Mouse (Mus musculus) embryo, embryonic 10.5 days (tissue): ENCODE measurements around the gene Dscaml1.
"Not testable (repeated sequence)": the region's sequence is repeated elsewhere in the genome, so short reads cannot be mapped to it uniquely, and the experiment has no call there.

Source experiments
- DNase-seq: peaks from one replicate; pipeline ENCODE4 v3.0.0-alpha.2; 2015; ENCODE audit warnings: low spot score

Gene Dscaml1

DNA sequence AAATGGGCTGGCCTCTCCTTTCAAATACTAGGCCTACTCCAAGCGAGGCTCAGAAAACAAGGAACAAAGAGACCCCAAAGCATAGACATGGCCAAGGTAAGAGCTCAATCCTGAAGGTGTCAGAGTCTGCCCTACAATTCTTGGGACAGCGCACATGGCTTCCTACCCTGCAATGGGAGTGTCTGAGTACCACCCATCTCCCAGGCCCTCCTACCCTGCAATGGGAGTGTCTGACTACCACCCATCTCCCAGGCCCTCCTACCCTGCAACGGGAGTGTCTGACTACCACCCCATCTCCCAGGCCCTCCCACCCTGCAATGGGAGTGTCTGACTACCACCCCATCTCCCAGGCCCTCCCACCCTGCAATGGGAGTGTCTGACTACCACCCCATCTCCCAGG lies 349.7 kb downstream of the Dscaml1 start:
- DNase-seq: not testable (repeated sequence)

DNA sequence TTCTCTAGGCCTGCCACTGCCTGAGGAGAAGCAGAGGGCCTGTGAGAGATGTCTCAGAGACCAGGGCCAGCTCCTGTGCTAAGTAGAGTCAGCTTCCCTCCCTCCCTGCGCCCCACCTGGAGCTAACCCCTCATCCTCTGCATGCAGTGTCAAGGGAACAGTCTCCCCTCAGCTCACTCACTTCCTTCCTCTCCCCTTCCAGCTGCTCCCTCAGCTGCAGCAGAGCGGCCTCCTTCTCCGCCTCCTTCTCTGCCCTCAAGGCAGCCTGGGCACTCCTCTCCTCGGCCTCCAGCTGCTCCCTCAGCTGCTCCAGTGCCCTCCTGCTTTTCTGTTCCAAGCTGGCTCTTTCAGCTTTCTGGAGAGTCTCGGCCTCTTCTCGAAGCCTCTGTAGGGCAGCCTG lies 352.8 kb downstream of the Dscaml1 start:
- DNase-seq: no peak

DNA sequence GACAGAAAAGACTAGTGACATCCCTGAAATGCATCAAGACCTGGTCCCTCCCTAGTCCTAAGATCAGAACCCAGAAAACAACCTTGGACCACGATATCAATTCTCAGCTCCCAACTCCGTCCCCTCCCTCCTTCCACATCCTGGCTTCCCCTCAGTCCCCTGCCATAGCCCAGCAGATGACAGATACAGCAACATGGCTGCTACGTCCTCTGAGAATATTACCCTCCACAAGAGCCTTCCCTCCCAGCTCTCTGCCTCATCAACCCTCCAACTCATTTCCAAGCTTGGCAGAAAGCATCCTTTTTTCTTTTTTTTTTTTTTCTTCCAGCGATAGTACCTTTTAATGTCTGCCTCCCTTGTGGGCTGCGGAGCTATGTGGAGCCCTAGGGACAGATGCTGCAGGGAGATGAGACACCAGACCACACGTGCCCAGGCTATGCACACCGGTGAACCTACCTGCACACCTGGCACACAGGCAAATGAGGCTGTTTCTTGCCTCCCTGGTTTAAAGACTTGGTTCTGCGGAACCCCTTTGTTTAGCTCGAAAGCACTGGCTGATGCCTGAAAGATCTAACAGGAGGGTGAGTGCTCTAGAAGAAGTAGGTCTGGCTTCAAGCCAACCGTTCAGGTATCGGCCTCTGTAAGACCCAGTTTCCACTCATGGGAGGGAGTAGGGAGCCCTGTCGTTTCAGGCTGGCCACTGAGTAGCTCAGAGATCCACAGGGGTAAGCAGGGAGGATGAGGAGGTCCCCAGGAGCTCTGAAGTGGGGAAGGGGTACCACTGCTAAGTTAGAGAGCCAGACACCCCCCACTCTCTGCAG lies 357.0 kb downstream of the Dscaml1 start:
- DNase-seq: no peak

DNA sequence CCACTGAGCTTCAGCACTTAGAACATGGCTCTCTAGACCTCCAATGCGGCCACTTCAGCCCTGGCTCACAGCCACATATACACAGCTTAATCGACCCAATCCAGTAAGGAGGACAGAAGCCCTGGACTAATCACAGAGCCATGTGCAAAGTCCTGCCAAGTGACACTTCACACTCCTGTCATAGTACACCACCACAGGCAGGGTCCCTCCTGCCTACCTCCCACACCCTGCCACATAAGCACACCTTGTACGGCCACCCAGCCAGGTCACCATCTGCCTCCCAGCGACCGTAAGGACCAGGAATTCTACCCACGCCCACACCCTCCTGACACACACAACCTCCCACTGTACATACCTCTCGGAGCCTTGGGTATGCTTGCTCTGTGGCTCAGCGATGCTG lies 360.6 kb downstream of the Dscaml1 start:
- no peak for DNase-seq

DNA sequence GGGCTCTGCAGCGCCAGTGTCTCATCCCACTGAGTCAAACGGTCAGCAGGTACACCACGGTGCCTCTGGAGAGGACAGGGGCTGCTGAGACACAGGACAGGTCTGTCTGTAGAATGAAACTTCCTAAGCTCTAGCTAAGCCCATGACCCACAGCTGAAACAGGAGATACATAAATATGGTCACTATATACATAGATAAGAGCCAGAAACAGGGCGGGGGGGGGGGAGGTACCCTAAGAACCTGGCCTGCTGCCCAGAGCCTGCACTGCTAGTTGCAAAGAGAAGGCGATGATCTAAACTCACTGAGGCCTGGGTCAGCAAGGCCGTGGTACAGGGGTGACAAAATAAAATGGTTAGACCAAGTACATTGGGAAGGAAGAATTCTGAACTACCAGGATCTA lies 361.1 kb downstream of the Dscaml1 start:
- no peak for DNase-seq

DNA sequence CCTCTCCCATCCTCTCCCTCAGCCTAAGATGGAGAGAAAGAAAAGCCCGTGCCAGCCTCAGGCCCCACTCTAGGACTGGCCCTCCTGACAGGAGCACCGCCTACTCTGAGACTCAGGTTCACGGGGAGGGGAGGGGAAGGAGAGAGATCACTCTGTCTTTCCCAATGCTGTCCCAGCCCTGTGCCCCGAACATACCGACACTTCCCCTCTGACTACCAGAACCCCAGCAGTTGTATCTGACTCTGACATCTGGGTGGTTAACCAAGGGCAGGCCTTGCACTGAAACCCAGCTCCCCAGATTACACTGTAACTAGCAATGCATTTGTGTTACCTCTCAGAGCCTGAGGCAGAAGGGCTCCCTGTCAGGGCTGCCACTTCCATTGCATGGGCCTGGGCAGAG lies 362.0 kb downstream of the Dscaml1 start:
- no peak for DNase-seq

DNA sequence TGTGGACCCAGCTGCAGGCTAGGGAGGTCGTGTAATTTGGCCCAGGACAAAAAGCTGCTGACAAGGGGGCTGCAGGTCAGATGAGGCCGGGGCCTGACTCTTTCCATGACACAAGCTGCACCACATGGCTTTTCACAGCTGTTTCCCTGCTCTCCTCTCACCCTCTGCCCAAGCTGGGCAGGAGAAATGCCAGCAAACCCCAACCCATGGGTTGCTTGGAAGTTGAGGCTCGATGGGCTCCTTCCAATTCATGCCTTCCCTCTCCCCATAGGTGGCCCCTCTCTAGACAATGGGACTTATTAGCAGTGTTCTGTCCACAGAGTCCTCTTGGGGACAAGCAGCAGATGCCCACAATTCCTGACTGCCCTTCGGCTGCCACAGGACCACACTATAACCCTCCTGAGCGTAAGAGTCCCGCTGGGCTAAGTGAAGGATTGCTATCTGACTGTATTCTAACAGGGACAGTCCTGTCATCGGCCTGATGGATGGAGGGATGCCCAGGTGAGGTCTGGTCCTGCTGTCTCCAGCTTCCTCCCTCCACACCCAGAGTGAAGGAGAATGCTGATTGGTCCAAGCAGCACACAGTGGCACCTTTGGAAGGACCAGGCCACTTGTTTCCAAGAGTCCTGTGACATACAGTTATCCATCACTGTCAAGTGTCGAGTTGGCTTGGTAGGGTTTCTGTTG lies 365.2 kb downstream of the Dscaml1 start:
- DNase-seq: no peak

DNA sequence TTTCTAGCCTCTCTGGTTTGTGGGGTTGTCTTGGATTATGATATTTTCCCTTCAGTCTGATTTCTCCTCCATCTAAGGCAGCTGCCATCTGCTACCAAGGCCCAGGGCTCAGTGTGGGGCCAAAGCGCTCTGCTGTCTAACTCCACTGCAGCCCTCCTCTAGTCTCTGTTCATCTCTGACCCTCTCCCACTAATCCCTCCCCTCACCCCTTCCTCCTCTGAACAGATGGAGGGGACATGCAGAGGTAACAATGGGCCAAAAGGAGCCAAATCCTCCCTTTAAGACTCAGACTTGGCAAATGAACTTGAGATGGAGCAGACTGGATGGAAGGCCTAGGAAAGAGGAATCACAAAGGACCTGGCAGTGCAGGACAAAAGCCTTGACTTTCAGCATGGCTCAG lies 365.8 kb downstream of the Dscaml1 start:
- DNase-seq: no peak

DNA sequence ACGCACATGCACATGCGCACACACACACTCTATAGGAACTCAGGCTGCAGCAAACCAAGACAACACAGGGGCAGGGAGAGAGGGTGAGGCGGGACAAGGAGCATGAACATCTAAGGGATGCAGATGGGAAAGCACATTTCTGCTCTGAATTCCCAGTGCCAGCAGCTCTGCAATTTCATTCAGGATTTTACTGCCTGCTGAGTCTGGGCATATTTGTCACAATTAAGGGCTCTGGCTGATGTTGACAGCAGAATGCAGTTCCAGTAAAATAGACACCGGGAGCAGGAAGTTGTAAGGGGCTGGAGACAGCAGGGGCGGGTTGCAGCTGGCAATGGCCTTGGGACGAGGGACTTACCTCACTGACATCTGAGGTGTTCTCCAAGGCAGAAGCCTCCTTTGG lies 367.3 kb downstream of the Dscaml1 start:
- DNase-seq: no peak

DNA sequence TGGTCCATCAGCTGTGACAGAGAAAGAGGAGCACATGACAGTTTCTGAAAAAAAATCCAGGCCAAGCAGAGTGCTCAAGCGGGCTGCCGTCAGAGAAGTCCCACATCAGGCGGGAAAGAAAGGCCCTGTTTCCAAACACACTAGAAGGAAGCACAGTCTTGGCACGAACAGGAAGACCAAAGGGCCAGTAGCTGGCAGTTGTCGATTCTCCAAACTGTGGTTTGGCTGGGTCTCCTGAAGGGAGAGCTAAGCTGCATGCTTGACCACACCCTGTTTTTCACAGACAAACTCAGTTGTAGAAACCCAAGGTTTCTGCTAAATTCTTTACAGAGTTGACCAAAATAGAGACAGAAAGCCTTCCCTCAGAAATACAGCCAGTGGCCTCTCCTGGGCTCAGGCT lies 369.3 kb downstream of the Dscaml1 start:
- DNase-seq: no peak

DNA sequence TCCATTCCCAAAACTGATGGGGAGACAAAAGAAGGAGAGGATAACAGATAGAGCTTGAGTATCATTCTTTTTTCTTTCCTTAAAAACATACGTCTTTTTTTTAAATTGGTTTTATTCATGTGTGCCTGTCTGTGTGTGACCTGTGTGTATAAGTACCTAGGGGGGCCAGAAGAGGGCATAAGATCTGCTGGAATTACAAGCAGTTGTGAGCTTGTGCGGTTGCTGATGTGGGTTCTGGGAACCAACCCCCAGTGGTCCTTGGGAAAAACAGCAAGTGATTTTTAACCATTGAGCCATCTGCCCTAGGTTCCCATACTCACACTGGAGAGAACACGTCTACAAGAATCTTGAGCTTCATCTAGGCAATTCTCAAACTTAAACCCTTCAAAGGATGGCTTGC lies 370.8 kb downstream of the Dscaml1 start:
- no peak for DNase-seq

DNA sequence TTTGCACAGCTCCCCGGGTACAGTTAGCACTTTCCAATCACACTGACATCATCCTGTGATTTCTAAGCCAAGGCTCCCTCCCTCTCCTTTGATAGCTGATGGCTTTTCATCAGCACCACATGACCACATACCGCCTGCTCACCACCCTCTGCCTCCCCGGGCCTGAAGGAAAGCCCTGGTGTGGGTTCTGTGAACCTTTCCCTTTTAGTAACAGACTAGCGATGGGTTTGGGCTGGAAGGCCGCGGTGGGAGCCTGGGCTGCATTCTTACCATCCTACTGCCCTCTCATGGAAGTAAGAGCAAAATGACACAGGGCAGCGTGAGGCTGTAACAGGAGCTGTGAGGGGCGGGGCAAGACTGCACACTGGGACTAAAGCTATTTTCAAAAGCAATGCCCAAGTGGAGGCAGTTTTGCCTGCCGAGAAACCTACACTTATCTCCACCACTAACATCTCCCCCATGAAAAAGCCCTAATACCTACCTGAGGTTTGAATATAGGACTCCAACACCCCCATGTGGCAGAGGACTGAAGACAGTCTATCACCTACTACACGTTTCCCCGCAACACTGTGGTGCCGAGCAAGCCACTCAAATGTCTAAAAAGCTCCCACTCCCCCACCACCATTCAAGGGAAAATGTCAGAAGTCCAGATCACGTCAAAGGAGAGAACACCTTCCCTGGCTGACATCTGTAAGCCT lies 372.2 kb downstream of the Dscaml1 start:
- peak; percentile 84 for DNase-seq

DNA sequence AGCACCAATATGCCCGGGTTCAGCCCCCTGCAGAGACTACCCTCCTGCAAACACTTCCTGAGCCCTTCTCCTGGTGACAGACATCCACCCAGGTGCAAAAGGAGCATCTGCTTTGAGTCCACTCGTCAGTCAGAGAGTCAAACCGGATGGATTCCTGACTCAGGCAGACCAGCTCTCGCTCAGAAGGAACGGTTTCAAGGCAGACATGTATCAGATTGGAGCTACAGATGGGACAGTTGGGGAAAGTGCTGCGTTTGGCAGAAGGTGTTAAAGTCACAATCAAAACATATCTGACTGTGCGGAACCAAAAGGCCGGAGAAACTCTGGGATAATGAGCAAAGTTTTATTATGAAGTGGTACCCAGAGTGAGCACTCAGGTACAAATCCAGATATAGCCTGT lies 373.0 kb downstream of the Dscaml1 start:
- DNase-seq: no peak
